Mouse (Mus musculus) lung, postnatal 0 days (tissue): ENCODE data around the gene Srrm2.

ENCODE experiments used
- CTCF ChIP-seq: IDR thresholded peaks from 2 replicates; pipeline ENCODE4 v1.5.1; 2016; ENCODE audit warnings: antibody characterized with exemption, mild to moderate bottlenecking
- EP300 ChIP-seq: IDR thresholded peaks from 2 replicates; pipeline ENCODE4 v1.6.1; 2016; ENCODE audit warnings: antibody characterized with exemption, mild to moderate bottlenecking, control low read depth

- TF ChIP-seq EP300 (no peak), CTCF (no peak)
Observed at GRCm38 (mm10) chr17:23818579-23818978, 28.2 kb downstream of the Srrm2 start.
